Mouse (Mus musculus): ENCODE measurements around the gene Lkaaear1.

DNA sequence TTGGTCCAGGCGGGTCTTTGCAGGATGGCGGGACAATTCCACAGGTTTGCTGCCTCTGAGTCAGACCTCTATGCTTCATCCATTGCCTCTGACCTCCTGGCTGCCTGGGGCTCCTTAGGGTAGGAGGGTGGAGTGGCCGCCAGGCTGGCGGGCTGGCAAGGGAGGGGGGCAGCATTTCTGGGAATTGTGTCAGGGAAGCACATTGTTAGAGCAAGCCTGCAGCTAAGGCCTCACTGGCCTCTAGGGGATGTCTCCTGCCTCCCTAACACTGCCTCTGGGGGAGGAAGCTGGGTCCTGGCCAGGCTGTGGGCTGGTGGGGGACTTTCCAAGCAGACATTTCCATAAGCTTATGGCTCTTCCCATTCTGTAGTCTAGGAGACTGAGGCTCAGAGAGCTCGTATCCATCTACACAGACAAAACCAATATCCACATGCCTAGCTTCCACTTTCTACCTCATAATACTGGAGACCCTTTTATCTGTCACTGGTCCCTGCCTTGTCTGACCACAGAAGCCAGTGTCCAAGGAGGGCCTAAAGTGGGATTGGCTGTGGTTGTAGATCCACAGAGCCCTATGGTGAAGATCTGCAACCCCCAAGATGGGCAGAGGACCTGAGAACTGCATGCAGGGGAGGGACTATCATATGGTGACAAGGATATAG is 21.0 kb downstream of the Lkaaear1 start:
- TF ChIP-seq USF1 (IDR thresholded peaks at IDR 0.05; ENCODE audit: low read depth) (no peak), CTCF (IDR thresholded peaks at IDR 0.05; ENCODE audit: control insufficient read depth, insufficient read depth, insufficient read length) (no peak), CEBPB (IDR thresholded peaks at IDR 0.05; ENCODE audit: low read depth) (no peak)

All from C2C12 (cell line).